Mouse (Mus musculus): Measurements from ENCODE around the gene Kcnh1. TPM values are rescaled to one million over a fixed set of nuclear protein-coding genes. Genes with fewer than 3 reads are reported as not detected.

Kcnh1 gene
- total RNA-seq, 1 experiment from 2014 or later = not detected

DNA sequence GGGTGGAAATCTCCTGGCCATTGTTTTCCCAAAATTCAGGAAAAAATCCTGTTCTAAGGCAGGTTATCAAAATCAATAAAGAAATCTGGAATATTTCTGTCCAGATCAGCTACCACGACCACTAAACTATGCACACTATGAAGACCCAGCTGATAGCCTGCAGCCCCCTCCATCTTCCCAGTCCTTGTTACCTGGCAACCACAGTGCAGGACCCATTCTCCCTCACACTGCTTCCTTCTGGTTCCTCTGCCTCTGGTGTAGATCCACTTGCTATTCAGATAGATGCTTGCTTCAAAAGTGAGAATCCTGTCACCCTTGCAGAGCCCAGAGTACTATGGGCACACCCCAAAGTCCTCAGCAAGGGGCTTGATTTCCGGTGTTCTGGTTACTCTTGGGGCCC is 351.5 kb downstream of the Kcnh1 start:
- no peak for ATAC-seq (ENCODE audit: extremely low read depth, insufficient number of reproducible peaks, low FRiP score, poor library complexity, severe bottlenecking)

DNA sequence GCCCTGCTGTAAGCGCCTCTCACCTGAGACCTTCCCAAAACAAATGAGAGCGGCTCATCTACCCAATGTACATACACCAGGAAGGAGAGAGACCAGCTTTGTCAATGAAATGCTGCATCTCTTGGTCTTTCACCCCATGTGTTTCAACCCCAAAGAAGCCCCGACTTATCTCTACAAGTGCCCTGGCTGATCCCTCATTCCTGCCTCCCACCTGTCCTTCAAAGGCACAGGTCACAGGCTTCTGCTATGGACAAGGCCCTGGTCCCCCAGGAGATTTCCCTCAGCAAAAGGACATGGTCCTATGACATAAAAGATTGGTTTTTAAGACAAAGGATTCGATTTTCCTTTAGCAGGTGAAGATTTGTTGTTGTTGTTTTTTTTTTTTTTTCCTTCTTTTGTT is 353.1 kb downstream of the Kcnh1 start:
- no peak for ATAC-seq (ENCODE audit: extremely low read depth, insufficient number of reproducible peaks, low FRiP score, poor library complexity, severe bottlenecking)

DNA sequence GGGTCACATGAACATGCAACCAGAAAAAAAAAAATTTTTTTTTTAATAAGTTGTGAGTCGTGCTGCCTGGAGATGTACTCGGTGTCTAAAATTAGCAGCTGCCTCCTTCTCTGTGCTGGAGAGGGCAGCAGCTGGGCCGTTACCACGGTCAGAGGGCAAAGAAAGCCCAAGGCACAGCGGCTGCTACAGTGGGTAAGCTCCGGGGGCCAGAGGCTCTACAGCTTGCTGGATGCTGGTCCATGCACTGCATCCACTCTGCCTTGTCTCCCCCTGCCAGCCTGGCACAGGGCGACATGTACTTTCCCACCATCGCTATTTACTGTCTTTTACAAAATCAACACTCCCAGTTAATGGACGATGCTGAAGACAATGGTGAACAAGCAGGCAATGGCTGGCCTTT is 353.5 kb downstream of the Kcnh1 start:
- ATAC-seq (ENCODE audit: extremely low read depth, insufficient number of reproducible peaks, low FRiP score, poor library complexity, severe bottlenecking) = no peak

DNA sequence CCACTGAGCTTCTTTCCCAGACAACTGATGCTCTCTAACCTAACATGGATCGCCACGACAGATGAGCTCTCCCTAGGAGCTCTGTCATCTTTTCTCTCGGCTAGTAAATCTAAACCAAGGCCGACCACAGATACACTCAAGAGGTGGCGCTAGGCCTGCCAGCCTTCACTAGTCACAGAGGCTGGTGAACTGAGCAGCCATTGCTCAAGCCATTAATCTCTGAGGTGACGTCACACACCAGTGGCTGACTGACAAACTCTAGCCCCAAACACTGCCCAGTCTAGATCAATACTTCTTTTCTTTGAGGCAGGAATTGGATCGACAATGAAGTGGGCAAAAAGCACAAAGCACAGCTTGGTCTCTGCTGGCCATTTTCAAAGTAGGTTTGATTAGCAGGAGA is 354.3 kb downstream of the Kcnh1 start:
- ATAC-seq (ENCODE audit: extremely low read depth, insufficient number of reproducible peaks, low FRiP score, poor library complexity, severe bottlenecking) = no peak

DNA sequence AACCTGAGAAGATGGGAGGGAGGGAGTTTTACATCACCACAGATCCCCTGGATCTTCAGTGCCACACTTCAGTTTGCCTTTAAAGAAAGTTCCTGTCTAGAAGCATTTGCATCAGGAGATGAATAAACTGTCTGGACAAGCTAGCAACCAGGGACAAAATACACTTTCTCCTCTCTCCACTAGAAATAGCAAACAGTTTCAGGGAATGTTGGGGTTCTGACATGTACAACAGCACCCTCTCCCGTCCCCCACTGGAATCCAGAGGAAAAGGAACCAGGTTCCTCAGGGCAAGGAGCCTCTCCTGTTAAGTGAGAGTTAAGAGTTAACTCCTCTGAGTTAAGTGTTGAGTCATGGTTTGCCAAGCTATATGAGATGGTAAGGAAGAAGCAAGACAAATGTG is 356.3 kb downstream of the Kcnh1 start:
- no peak for ATAC-seq (ENCODE audit: extremely low read depth, insufficient number of reproducible peaks, low FRiP score, poor library complexity, severe bottlenecking)

DNA sequence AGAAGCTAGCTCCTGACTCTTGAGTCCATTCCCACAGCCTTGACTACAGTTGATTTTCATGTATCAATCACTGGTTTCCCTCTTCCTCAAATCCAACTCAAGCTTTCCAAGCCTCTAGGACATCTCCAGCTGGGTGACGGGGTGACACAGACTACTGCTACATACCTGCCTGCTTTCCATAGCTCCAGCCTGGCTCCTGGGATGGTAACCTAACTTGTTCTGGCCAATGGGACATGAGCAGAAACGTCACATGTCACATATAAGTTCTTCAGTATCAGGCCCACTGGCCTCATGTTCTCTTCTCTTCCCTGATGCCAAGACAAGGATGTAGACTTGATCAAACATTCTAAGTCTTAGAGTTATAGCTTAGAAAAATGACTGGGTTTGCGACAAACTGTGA is 360.0 kb downstream of the Kcnh1 start:
- ATAC-seq (ENCODE audit: extremely low read depth, insufficient number of reproducible peaks, low FRiP score, poor library complexity, severe bottlenecking) = no peak

DNA sequence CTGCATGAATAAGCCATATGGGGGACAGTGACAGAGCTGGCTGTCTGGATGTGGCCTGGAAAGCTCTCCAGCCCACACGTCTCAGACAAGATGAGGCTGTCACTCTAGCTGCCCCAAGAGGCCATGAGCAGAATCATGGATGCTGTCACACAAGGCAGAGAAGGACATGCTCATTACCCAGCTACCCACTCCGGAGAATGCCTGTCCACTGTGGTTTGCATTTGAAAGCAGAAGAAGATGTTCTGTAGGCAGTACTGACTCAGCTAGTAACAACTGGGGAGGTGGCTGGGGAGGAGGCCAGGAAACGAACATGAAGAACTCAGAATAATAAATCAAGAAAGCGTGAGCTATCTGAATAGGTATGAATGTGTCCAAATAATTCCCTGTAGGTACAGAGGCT is 364.9 kb downstream of the Kcnh1 start:
- ATAC-seq (ENCODE audit: extremely low read depth, insufficient number of reproducible peaks, low FRiP score, poor library complexity, severe bottlenecking) = no peak

DNA sequence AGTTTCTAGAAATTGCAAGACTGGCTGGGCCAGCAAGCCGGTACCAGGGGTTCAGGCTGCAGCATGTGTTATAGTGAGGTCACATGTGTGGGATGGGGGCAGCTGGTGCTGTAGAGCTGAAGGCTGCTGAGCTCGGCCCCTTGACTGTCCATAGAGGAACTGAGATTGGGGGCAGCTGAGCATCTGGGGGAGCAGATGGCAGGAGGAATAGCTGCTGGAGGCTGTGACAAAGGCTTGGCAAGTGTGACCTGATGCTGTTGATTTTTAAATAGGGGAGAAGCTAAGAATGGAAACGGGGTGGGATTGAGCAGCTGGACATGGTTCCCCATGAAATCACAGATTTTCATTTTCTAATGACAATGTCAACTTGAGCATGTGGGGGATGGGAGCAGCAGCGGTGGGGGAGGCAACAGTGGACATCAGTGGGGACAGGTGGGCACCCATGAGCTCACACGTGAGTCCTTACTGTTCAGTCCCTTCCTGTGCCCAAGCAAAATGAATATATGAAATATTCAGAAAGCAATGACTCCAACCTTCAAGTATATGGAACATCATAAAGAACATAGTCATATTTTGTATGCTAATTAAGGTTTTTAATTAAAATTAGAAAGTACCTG is 367.5 kb downstream of the Kcnh1 start:
- ATAC-seq (ENCODE audit: extremely low read depth, insufficient number of reproducible peaks, low FRiP score, poor library complexity, severe bottlenecking) = no peak

DNA sequence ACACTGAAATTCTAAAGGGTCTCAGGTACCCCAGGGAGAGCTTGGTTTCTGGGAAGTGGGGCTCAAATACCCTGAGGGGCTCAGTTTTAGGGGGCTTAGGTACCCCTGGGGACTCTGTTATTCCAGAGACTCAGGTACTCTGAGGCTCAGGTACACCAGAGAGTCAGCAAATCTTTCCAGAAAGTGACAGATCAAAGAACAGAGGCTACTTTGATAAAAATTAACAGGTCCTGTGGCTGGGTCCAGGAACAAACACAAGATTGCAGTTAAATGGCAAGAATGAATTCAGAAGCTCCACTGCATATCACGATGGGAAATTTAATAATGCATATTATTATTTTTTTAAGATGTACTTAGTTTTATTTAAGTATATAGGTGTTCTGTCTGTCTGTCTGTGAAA is 368.8 kb downstream of the Kcnh1 start:
- ATAC-seq (ENCODE audit: extremely low read depth, insufficient number of reproducible peaks, low FRiP score, poor library complexity, severe bottlenecking) = no peak

Other genes with a start within 250 kb of the Kcnh1 start
- 0.23 and 0.25 TPM in 2 replicates for gene Rd3, start 213.4 kb upstream of the Kcnh1 start, total RNA-seq (2017)
- gene Traf5, start 98.2 kb upstream of the Kcnh1 start, total RNA-seq (2017) = 120 and 125 TPM in 2 replicates
- 22.5 and 25.5 TPM in 2 replicates for gene Rcor3, start 52.7 kb upstream of the Kcnh1 start, total RNA-seq (2017)